Mouse (Mus musculus) embryonic facial prominence, embryonic 15.5 days (tissue): ENCODE data around the gene Fam180a. TPM values are rescaled to one million over a fixed set of nuclear protein-coding genes. Genes with fewer than 3 reads are reported as not detected.

Source experiments
- ATAC-seq: fragments of 200-750 bp; cut with Nextera tagmentation; 2 replicates; pipeline ENCODE4 v1.8.0; 2017; ENCODE audit warnings: low read depth, moderate TSS enrichment; ENCODE audit not compliant: insufficient number of reproducible peaks, low FRiP score, low TSS enrichment
- H3K27ac ChIP-seq: fragments of 300-500 bp; sonication (generic); replicated peaks from 2 replicates; pipeline ENCODE4 v1.5.1; 2015; ENCODE audit warnings: mild to moderate bottlenecking, inconsistent platforms
- H3K27me3 ChIP-seq: fragments of 300-500 bp; sonication (generic); 2 replicates; pipeline ENCODE4 v1.6.1; 2015; ENCODE audit warnings: inconsistent platforms
- H3K36me3 ChIP-seq: fragments of 300-500 bp; sonication (generic); 2 replicates; pipeline ENCODE4 v1.6.1; 2015; ENCODE audit warnings: mild to moderate bottlenecking, inconsistent platforms
- H3K4me1 ChIP-seq: fragments of 300-500 bp; sonication (generic); 2 replicates; pipeline ENCODE4 v1.6.1; 2015; ENCODE audit warnings: inconsistent platforms
- H3K4me2 ChIP-seq: fragments of 300-500 bp; sonication (generic); replicated peaks from 2 replicates; pipeline ENCODE4 v1.6.1; 2015; ENCODE audit warnings: mild to moderate bottlenecking, inconsistent platforms
- H3K4me3 ChIP-seq: fragments of 300-500 bp; sonication (generic); replicated peaks from 2 replicates; pipeline ENCODE4 v1.5.1; 2015; ENCODE audit warnings: mild to moderate bottlenecking, inconsistent platforms
- H3K9ac ChIP-seq: fragments of 300-500 bp; sonication (generic); 2 replicates; pipeline ENCODE4 v1.6.1; 2015; ENCODE audit warnings: inconsistent platforms
- H3K9me3 ChIP-seq: fragments of 300-500 bp; sonication (generic); replicated peaks from 2 replicates; pipeline ENCODE4 v1.6.1; 2016; ENCODE audit warnings: inconsistent platforms
- WGBS: fragments of 180-500 bp; shearing (Covaris S2); methylation state at CpG from one replicate; pipeline ENCODE4 v1.1.7; 2015; 5-methylcytosine and 5-hydroxymethylcytosine counted together
- polyA plus RNA-seq: library from polyadenylated mRNA; unstranded; fragments of >200 nt; fragmentation: Nextera tagmentation; extraction: Ambion mirVana; gene quantifications from 2 replicates; pipeline ENCODE4 v1.2.1, GENCODE M21; 2015

Fam180a gene
- polyA plus RNA-seq, 1 experiment from 2014 or later, result 2.9 TPM

DNA sequence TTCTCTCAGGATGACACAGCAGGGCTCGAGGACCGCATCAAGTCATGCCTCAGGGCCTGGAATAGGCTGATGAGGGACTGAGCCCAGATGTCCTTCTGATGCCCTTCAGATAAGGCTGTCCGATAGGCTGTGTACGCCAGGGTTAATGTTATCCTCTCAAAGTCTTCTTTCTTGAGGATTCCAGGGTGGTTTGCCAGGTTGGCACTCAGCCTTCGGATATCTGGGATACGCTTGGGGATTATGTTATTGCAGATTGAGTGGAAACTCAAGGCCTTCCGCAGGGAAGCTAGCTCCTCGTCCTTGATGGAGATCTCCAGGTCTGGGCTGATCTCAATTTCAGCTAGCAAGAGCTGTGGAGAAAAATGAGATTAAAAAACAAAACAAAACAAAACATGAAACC is 12.4 kb downstream of the Fam180a start:
- ATAC-seq, result no peak
- Histone ChIP-seq H3K4me2 (no peak overlapping the region), H3K4me1 (no peaks in the 10 kb centered on the region), H3K4me3 (no peak overlapping the region), H3K9ac (no peak overlapping the region), H3K27me3 (no peaks in the 10 kb centered on the region), H3K27ac (no peak overlapping the region), H3K36me3 (no peaks in the 10 kb centered on the region), H3K9me3 (no peaks in the 10 kb centered on the region)
- 88% methylated on average over 8 of the region's 8 CpGs for WGBS

DNA sequence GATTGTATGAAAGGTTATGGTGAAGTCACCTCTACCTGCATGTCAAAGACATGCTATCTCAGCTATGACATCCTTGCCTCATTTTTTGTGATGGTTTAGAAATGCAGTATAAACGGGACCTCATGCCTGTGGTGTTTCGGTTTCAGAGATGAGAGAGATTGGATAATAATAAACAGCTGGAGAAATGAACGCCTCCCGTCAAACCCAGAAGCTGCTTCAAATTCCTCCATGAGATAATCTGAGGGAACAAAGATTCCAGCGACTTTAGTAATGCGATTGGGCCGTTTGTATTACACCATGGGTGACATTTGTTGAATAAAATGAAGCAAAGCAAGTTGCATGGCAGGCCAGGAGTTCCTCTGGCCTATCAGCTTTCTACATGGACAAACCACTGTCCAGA is 16.5 kb downstream of the Fam180a start:
- H3K27ac ChIP-seq, result no peak overlapping the region
- no peak for ATAC-seq
- no peak overlapping the region for H3K9ac ChIP-seq
- H3K27me3 ChIP-seq, result no peaks in the 10 kb centered on the region
- no peak overlapping the region for H3K4me2 ChIP-seq
- 14% methylated on average over 7 of the region's 7 CpGs for WGBS
- H3K9me3 ChIP-seq, result no peaks in the 10 kb centered on the region
- H3K36me3 ChIP-seq, result no peaks in the 10 kb centered on the region
- H3K4me3 ChIP-seq, result no peak overlapping the region
- H3K4me1 ChIP-seq, result no peaks in the 10 kb centered on the region

DNA sequence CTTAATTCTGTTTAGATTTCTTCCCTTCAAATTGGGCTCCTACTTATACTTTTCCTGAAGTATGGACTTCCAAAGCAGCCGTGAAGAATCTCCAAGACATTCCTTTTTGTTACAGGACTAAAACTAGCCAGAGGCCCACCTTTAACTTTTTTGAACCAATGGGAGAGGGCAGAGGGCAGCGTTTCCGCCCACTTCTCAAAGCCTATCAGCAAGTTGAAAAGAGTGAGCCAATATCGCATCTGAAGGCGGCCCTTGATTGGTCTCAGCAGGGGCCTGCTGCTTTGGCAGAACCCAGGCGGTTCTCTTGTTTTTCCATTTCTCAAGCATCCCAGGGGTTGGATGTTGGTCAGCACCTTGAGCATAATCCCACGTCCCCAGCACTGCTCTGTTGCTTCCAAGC is 17.9 kb downstream of the Fam180a start, which contains the start of gene Slc13a4:
Gene Slc13a4, minus strand, starts transcription at position 95 of the 400 bp plus-strand sequence.
- 40% methylated on average over 7 of the region's 7 CpGs for WGBS
- H3K27ac ChIP-seq, result no peak within 1 kb of the TSS
- ATAC-seq, result no peak

DNA sequence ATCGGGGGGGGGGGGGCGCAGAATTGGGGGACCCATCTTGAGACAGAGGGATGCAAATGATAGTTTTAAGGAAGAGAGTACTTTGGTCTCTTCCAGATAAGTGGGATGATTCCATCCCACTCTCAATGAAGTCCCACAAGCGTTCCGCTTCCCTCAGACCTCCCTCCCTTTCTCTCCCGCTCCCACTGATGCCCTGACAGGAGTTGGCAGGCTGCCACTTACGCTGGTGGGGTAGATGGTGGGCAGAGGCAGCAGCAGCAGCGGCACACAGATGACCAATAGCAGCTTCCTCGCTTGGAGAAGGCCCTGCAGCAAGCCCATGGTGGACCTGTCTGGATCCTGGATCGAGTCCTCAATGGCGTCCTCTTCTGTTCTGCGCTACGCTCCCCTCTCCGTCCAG is 18.8 kb downstream of the Fam180a start:
- no peak for ATAC-seq
- 72% methylated on average over 13 of the region's 13 CpGs for WGBS
- H3K9ac ChIP-seq, result no peak overlapping the region
- no peak overlapping the region for H3K4me3 ChIP-seq
- H3K27ac ChIP-seq, result no peak overlapping the region
- no peaks in the 10 kb centered on the region for H3K4me1 ChIP-seq
- H3K9me3 ChIP-seq, result no peaks in the 10 kb centered on the region
- no peaks in the 10 kb centered on the region for H3K27me3 ChIP-seq
- no peak overlapping the region for H3K4me2 ChIP-seq
- H3K36me3 ChIP-seq, result no peaks in the 10 kb centered on the region

More for the DNA sequence above, 17.9 kb downstream of the Fam180a start, which contains the start of gene Slc13a4:
- no peaks in the 10 kb centered on the region for H3K36me3 ChIP-seq
- H3K27me3 ChIP-seq, result no peaks in the 10 kb centered on the region
- H3K9me3 ChIP-seq, result no peaks in the 10 kb centered on the region
- H3K4me1 ChIP-seq, result no peaks in the 10 kb centered on the region
- no peak within 1 kb of the TSS for H3K4me3 ChIP-seq
- H3K9ac ChIP-seq, result no peak within 1 kb of the TSS
- no peak within 1 kb of the TSS for H3K4me2 ChIP-seq

DNA sequence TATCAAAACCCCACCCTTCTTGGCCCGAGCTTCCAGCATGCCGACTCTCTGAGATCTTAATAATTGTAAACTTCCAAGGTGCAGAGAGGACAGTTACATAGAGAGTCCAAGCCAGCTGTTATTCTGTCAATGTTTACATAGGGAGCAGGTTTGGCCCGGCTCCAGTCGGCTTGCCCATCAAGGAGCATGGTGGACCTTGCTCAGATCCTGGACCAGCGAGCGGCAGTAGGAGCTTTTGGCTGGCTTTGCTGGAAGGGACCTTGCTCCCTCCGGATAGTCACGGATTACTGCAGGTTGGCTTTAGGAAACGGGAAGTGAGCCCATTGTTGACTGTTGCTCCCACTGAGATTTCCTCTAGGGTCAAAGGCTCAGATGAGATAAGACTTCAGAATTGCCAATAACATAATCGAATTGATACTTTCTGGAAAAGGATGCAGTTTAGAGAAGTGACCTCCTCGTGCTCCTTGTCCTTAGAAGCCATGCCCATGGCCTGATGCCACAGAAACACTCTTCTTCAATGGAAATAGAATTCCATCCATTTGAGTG is 22.5 kb downstream of the Fam180a start:
- Histone ChIP-seq H3K4me2 (no peak overlapping the region), H3K4me1 (no peaks in the 10 kb centered on the region), H3K27ac (no peak overlapping the region), H3K4me3 (no peak overlapping the region), H3K9ac (no peak overlapping the region), H3K36me3 (no peaks in the 10 kb centered on the region), H3K9me3 (no peaks in the 10 kb centered on the region), H3K27me3 (no peaks in the 10 kb centered on the region)
- no peak for ATAC-seq
- WGBS, result 80% methylated on average over 11 of the region's 11 CpGs

DNA sequence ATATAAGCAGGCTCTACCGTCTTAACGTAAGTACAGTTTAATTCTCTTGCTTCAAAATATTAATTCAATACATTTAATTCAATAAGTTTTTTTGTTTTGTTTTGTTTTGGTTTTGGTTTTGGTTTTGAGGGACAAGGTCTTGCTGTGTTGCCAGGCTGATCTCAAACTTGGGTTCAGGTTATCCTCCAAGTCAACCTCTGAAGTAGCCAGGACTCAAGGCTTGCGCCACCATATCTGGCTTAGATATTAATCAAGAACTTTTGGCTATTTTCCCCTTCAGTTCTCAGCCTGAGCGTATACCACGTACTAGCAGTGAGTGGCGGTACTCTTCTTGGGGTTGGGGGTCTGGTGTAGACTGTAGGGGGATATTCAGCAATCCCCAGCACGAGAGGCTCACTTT is 23.4 kb downstream of the Fam180a start:
- no peak overlapping the region for H3K4me3 ChIP-seq
- H3K9ac ChIP-seq, result no peak overlapping the region
- no peak overlapping the region for H3K4me2 ChIP-seq
- whole genome bisulfite sequencing, result 92% methylated on average over 7 of the region's 7 CpGs
- no peak overlapping the region for H3K27ac ChIP-seq
- no peaks in the 10 kb centered on the region for H3K4me1 ChIP-seq
- no peaks in the 10 kb centered on the region for H3K27me3 ChIP-seq
- no peaks in the 10 kb centered on the region for H3K36me3 ChIP-seq
- ATAC-seq, result no peak
- no peaks in the 10 kb centered on the region for H3K9me3 ChIP-seq

DNA sequence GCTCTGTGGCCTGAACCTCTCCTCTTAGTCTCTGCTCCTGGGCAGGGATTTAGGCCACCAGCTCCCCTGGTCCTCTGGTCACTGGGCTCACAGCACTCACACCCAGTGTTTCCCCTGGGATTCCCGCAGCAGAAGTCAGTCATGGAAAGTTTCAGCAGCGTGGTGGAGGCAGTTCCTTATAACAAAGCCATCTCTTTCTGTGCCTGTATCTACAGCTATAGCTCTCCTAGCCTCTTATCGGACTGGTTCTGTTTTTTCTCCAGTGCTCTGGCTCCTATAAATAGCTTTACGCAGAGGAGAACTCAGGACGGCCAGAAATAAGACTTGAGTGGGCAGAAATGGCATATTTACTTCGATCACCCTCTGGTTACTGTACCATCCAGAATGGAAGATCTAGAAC is 27.6 kb downstream of the Fam180a start:
- H3K9ac ChIP-seq, result no peak overlapping the region
- H3K4me2 ChIP-seq, result no peak overlapping the region
- no peaks in the 10 kb centered on the region for H3K4me1 ChIP-seq
- no peak overlapping the region for H3K4me3 ChIP-seq
- H3K36me3 ChIP-seq, result no peaks in the 10 kb centered on the region
- no peaks in the 10 kb centered on the region for H3K27me3 ChIP-seq
- ATAC-seq, result no peak
- H3K27ac ChIP-seq, result no peak overlapping the region
- WGBS, result 82% methylated on average over 6 of the region's 6 CpGs
- no peaks in the 10 kb centered on the region for H3K9me3 ChIP-seq

DNA sequence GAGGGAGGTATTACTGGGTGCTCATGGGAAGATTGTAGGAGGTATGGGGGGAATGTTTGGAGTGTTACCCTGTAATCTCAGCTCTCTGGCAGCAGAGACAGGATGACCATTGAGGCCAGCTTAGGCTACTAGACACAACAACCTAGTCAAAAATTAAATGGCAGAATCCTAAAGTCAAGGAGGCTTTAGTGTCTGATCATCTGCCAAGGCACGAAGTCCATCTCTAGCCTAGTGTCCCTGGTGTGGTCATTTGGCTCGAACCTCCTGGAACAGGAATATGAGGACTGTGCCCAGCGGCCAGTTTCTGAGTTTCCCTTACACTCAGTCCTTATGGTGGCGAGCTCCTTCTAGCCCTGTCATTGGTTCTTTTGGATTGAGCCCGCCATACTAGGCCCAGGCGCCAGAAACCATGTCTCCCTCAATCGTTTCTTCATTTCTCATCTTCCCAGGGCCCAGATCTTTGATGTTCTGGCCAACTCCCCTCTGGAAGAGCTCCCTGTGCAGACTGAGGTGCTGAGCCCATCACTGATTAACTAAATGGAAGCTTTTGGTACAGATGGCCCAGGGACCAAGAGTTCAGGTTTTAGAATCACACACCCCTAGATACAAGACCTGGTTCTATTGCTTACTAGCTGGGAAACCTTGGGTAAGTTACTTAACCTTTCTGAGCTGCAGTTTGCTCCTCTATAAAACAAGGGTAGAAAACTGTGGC is 28.3 kb downstream of the Fam180a start:
- ATAC-seq, result no peak
- H3K4me3 ChIP-seq, result no peak overlapping the region
- no peak overlapping the region for H3K4me2 ChIP-seq
- no peak overlapping the region for H3K27ac ChIP-seq
- H3K9me3 ChIP-seq, result no peaks in the 10 kb centered on the region
- no peaks in the 10 kb centered on the region for H3K4me1 ChIP-seq
- whole genome bisulfite sequencing, result 86% methylated on average over 7 of the region's 7 CpGs
- no peaks in the 10 kb centered on the region for H3K36me3 ChIP-seq
- H3K9ac ChIP-seq, result no peak overlapping the region
- no peaks in the 10 kb centered on the region for H3K27me3 ChIP-seq

DNA sequence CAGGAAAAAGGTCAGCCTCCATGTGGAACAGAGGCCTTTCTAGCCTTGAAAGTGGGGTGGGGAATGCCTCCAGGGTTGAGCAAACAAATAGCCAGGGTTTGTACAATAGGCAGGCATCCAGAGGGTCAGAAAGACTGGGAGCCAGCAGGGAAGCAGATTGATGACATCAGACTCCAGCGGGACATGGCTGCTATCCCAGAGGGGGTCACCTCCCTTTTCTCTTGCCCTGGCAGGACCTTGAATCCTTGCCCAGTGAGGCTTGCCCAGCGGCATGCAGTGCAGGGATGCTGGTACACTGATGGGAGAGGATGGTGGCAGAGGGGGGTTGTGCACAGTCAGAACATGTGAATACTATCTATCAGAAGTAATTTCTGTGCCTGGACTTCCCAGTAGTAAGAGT is 28.9 kb downstream of the Fam180a start:
- WGBS, result 45% methylated on average over 2 of the region's 2 CpGs
- H3K9ac ChIP-seq, result no peak overlapping the region
- no peak overlapping the region for H3K4me2 ChIP-seq
- H3K36me3 ChIP-seq, result no peaks in the 10 kb centered on the region
- H3K27ac ChIP-seq, result no peak overlapping the region
- no peaks in the 10 kb centered on the region for H3K27me3 ChIP-seq
- H3K4me3 ChIP-seq, result no peak overlapping the region
- H3K4me1 ChIP-seq, result no peaks in the 10 kb centered on the region
- no peak for ATAC-seq
- no peaks in the 10 kb centered on the region for H3K9me3 ChIP-seq

DNA sequence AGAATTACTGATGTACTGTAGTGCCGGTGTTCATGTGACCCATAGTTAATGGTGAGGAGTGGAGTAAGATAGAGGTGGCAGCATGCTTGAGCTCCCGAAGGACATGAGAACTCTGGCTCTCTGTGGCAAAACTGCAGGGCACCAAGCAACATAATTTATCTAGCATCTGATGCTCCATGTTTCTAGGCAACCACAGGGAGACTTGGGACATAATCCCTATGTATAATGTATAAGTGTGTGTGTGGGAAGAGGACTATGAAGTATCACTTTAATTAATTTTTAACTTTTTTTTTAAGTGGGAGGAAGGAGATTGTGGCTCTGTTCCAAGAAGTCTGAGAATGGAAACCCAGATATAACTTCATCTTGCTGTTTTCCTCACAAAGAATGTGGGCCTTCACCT is 31.0 kb downstream of the Fam180a start:
- no peak overlapping the region for H3K27ac ChIP-seq
- no peaks in the 10 kb centered on the region for H3K4me1 ChIP-seq
- 93% methylated on average over 2 of the region's 2 CpGs for WGBS
- ATAC-seq, result no peak
- H3K4me2 ChIP-seq, result no peak overlapping the region
- no peaks in the 10 kb centered on the region for H3K27me3 ChIP-seq
- no peak overlapping the region for H3K9ac ChIP-seq
- H3K4me3 ChIP-seq, result no peak overlapping the region
- H3K36me3 ChIP-seq, result no peaks in the 10 kb centered on the region
- H3K9me3 ChIP-seq, result no peaks in the 10 kb centered on the region

DNA sequence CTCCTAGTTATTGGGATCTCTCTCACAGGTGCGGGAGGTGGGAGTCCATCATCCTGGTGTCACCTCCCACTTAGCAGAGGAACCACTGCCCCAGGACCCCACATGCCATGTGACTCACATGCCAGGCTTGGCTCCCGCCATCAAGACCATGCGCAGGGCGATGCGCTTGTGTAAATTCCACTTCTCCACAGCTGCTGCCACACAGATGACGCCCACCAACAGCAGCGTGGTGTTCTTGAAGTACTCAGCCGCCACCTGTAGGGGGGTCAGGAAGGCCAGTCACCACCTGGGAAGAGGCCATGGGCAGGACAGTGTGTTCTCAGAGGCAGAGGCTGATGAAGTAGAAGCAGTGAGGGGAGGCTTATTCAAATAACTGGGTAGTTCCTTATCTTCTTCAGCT is 36.3 kb downstream of the Fam180a start:
- no peak for ATAC-seq
- Histone ChIP-seq H3K4me1 (peaks cover 14% of the 10 kb centered on the region), H3K9ac (no peak overlapping the region), H3K4me2 (no peak overlapping the region), H3K36me3 (no peaks in the 10 kb centered on the region), H3K27me3 (no peaks in the 10 kb centered on the region), H3K27ac (no peak overlapping the region), H3K4me3 (no peak overlapping the region), H3K9me3 (no peaks in the 10 kb centered on the region)
- WGBS, result 90% methylated on average over 8 of the region's 8 CpGs

DNA sequence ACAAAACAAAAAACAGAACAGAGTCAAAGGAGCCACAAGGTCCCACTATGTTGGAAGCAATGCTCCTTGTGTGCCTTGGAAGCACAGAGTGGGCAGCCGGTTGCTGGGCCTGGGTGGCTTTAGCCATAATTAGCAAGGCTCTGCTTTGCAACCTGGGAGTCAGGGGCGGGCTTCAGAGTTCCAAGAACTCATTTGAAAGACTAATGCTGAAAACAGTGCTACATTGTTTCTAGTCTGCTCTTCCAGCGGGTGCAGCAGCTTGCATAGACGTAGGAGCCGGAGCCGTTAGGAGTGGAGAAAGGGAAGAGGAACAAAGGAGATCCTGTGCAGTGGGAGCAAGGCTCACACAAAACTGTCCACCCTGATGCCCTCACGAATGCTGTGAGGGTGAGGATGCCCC is 37.0 kb downstream of the Fam180a start:
- 32% methylated on average over 7 of the region's 7 CpGs for WGBS
- ATAC-seq, result no peak
- H3K4me2 ChIP-seq, result no peak overlapping the region
- no peaks in the 10 kb centered on the region for H3K27me3 ChIP-seq
- no peaks in the 10 kb centered on the region for H3K9me3 ChIP-seq
- H3K4me1 ChIP-seq, result peaks cover 14% of the 10 kb centered on the region
- H3K27ac ChIP-seq, result peak overlapping the region; percentile 40; the same call in 1 of the 2 replicates
- no peak overlapping the region for H3K9ac ChIP-seq
- no peak overlapping the region for H3K4me3 ChIP-seq
- no peaks in the 10 kb centered on the region for H3K36me3 ChIP-seq
